ENCODE assay signal across 9 mouse cellular contexts in genomic region chr6:115559651-115560632, GRCm38 (mm10). TPM values are rescaled to one million over a fixed set of nuclear protein-coding genes. Genes with fewer than 3 reads are reported as not detected.
DNase-seq lines count a peak whose midpoint lies in the region; ATAC-seq lines count a peak whose summit lies in the region.
"Had no signal": no experiment of that assay in that cellular context is flagged by ENCODE, and none has a peak within 500 bp of the region (broad histone marks: within the 10 kb centered on the region; RNA-seq: fewer than 3 reads in every experiment).

No protein-coding gene starts in this region.

- 40% methylated on average over 21 of the region's 21 CpGs for WGBS in lung, embryonic 16.5 days
- 35% methylated on average over 21 of the region's 21 CpGs for WGBS in heart, embryonic 15.5 days
- 42% methylated on average over 21 of the region's 21 CpGs for WGBS in kidney, embryonic 16.5 days

- no peaks in the 10 kb centered on the region for H3K9me3 ChIP-seq in lung, embryonic 16.5 days (ENCODE audit: control insufficient read depth, low read length)
- no peaks in the 10 kb centered on the region for H3K9me3 ChIP-seq in heart, embryonic 15.5 days (replicated peaks)
- H3K9me3 ChIP-seq in kidney, embryonic 16.5 days (ENCODE audit: low read length), result no peaks in the 10 kb centered on the region
- H3K9me3 ChIP-seq: embryonic facial prominence, embryonic 12.5 days had no signal

- 0 out of 2 replicates have a peak, but pooled peaks have one; percentile 26 for ATAC-seq in lung, embryonic 16.5 days (ENCODE audit: low read depth)
- ATAC-seq in heart, embryonic 15.5 days (replicated peaks; ENCODE audit: insufficient number of reproducible peaks, insufficient read depth, low FRiP score, low read depth), result peak; percentile 71
- peak; percentile 85 for ATAC-seq in kidney, embryonic 16.5 days (ENCODE audit: low FRiP score, low TSS enrichment)

- DNase-seq in lung, postnatal 36 days, result no peak
- peak; percentile 77 for DNase-seq in thymus, postnatal 14 days
- no peak for DNase-seq in spleen, postnatal 10 days (ENCODE audit: low spot score in 2 of 2)
- no peak for DNase-seq in left cerebral cortex, postnatal 25 days (ENCODE audit: low spot score in 2 of 2)

- no peak overlapping the region for H3K9ac ChIP-seq in lung, embryonic 16.5 days (ENCODE audit: low read length)
- no peak overlapping the region for H3K9ac ChIP-seq in heart, embryonic 15.5 days
- H3K9ac ChIP-seq in kidney, embryonic 16.5 days (replicated peaks; ENCODE audit: low read length), result no peak overlapping the region
- H3K9ac ChIP-seq: embryonic facial prominence, embryonic 12.5 days had no signal

- H3K4me3 ChIP-seq in lung, embryonic 16.5 days (ENCODE audit: low read length), result no peak overlapping the region
- no peak overlapping the region for H3K4me3 ChIP-seq in heart, embryonic 15.5 days
- no peak overlapping the region for H3K4me3 ChIP-seq in kidney, embryonic 16.5 days (ENCODE audit: low read length)
- H3K4me3 ChIP-seq: embryonic facial prominence, embryonic 12.5 days had no signal

- H3K27me3 ChIP-seq in lung, embryonic 16.5 days (ENCODE audit: control insufficient read depth, insufficient read depth, low read depth, low read length), result no peaks in the 10 kb centered on the region
- H3K27me3 ChIP-seq in heart, embryonic 15.5 days, result no peaks in the 10 kb centered on the region
- H3K27me3 ChIP-seq in kidney, embryonic 16.5 days (ENCODE audit: insufficient read depth, low read length), result no peaks in the 10 kb centered on the region
- H3K27me3 ChIP-seq: embryonic facial prominence, embryonic 12.5 days had no signal

- H3K4me2 ChIP-seq in lung, embryonic 16.5 days (ENCODE audit: low read depth, low read length), result no peak overlapping the region
- H3K4me2 ChIP-seq in heart, embryonic 15.5 days, result peak overlapping the region; percentile 35; the same call in 1 of the 2 replicates
- no peak overlapping the region for H3K4me2 ChIP-seq in kidney, embryonic 16.5 days (replicated peaks; ENCODE audit: low read depth, low read length)
- H3K4me2 ChIP-seq: embryonic facial prominence, embryonic 12.5 days had no signal

- no peak overlapping the region for H3K27ac ChIP-seq in lung, embryonic 16.5 days (ENCODE audit: low read length)
- H3K27ac ChIP-seq in heart, embryonic 15.5 days, result peak overlapping the region; percentile 22
- no peak overlapping the region for H3K27ac ChIP-seq in kidney, embryonic 16.5 days (ENCODE audit: low read length)
- H3K27ac ChIP-seq: embryonic facial prominence, embryonic 12.5 days had no signal

- intact Hi-C loops in left cerebral cortex, postnatal 25 days (cut with DNase I), result no loop called here

- peaks cover 15% of the 10 kb centered on the region for H3K36me3 ChIP-seq in lung, embryonic 16.5 days (ENCODE audit: control insufficient read depth, insufficient read depth, low read length)
- peaks cover 12% of the 10 kb centered on the region; the same call in 1 of the 2 replicates for H3K36me3 ChIP-seq in heart, embryonic 15.5 days
- peaks cover 27% of the 10 kb centered on the region for H3K36me3 ChIP-seq in kidney, embryonic 16.5 days (ENCODE audit: insufficient read depth, low read length)

- H3K4me1 ChIP-seq in lung, embryonic 16.5 days (replicated peaks; ENCODE audit: control insufficient read depth, insufficient read depth, low read length), result peaks cover 6% of the 10 kb centered on the region; the same call in 1 of the 2 replicates
- H3K4me1 ChIP-seq in heart, embryonic 15.5 days (replicated peaks), result peaks cover 13% of the 10 kb centered on the region
- 0 out of 2 replicates have a peak, but pooled peaks cover 4% of the 10 kb centered on the region for H3K4me1 ChIP-seq in kidney, embryonic 16.5 days (ENCODE audit: insufficient read depth, low read length)
- H3K4me1 ChIP-seq: embryonic facial prominence, embryonic 12.5 days had no signal

RNA-seq across cellular contexts. Expression of gene Tsen2, which starts 15.5 kb away (rescaled TPM):
- polyA plus RNA-seq in lung, embryonic 16.5 days (2015; fragmentation: Nextera tagmentation; extraction: Ambion mirVana), result 23.9 and 24.8 TPM in 2 replicates
- 16.8 and 18.9 TPM in 2 replicates for polyA plus RNA-seq in heart, embryonic 15.5 days (2015; fragmentation: Nextera tagmentation; extraction: Ambion mirVana)
- 35.0 and 35.2 TPM in 2 replicates for polyA plus RNA-seq in kidney, embryonic 16.5 days (2015; fragmentation: Nextera tagmentation; extraction: Ambion mirVana)
- 10 to 100 TPM; 22.0 to 23.2 TPM for total RNA-seq in left cerebral cortex, postnatal 25 days (2021)

RNA-seq across cellular contexts. Expression of gene Mkrn2os, which starts 32.4 kb away (rescaled TPM):
- polyA plus RNA-seq in lung, embryonic 16.5 days (2015; fragmentation: Nextera tagmentation; extraction: Ambion mirVana), result 0.58 and 0.63 TPM in 2 replicates
- 0.24 and 0.25 TPM in 2 replicates for polyA plus RNA-seq in heart, embryonic 15.5 days (2015; fragmentation: Nextera tagmentation; extraction: Ambion mirVana)
- polyA plus RNA-seq in kidney, embryonic 16.5 days (2015; fragmentation: Nextera tagmentation; extraction: Ambion mirVana), result 4.8 and 5.7 TPM in 2 replicates
- not detected for total RNA-seq in left cerebral cortex, postnatal 25 days (2021)
- total RNA-seq: left cerebral cortex, adult 8-10 months had no signal

RNA-seq across cellular contexts. Expression of gene Mkrn2, which starts 41.8 kb away (rescaled TPM):
- 27.1 and 32.5 TPM in 2 replicates for polyA plus RNA-seq in lung, embryonic 16.5 days (2015; fragmentation: Nextera tagmentation; extraction: Ambion mirVana)
- polyA plus RNA-seq in heart, embryonic 15.5 days (2015; fragmentation: Nextera tagmentation; extraction: Ambion mirVana), result 20.5 and 26.3 TPM in 2 replicates
- polyA plus RNA-seq in kidney, embryonic 16.5 days (2015; fragmentation: Nextera tagmentation; extraction: Ambion mirVana), result 33.8 and 35.0 TPM in 2 replicates
- total RNA-seq in left cerebral cortex, postnatal 25 days (2021), result 10 to 100 TPM; 33.2 to 36.7 TPM

Comparison
In these comparisons a context has a peak if more than half of its experiments do, and no peak if none do; other contexts are left out.
1. ATAC-seq: peak in every context shown above with its lines; median percentile 85 in kidney, embryonic 16.5 days; 71 in heart, embryonic 15.5 days; 26 in lung, embryonic 16.5 days.